Mouse (Mus musculus): ENCODE measurements at regions not wholly inside any gene's neighbourhood (a gene's known extent, or its start where the extent isn't known, plus 50 kb on each side); places are given as distances from the start of the nearest gene placed in this dataset.

DNA sequence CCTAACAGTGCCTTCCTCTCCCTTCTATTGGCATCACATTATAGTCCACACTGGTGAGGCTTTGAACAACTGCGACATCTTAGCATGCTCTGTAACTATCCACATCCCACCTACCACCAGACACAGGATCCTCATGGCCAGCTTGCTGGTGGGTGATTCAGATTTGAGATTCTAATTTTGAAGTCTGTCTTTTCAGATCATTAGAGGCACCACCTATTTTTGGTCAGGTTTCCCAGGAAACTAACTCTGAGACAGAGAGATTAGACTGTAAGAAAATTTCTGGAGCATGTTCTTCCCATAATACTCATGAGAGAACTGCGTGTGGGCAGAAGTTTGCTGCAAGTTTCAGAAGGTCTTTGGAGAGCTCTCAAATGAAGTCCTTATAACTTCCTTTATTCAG is 400.8 kb upstream of the Fbxo33 start:
- DNase-seq = no peak
- intact Hi-C loops (cut with DNase I; ENCODE audit: low total_unique reads) = no loop called here

DNA sequence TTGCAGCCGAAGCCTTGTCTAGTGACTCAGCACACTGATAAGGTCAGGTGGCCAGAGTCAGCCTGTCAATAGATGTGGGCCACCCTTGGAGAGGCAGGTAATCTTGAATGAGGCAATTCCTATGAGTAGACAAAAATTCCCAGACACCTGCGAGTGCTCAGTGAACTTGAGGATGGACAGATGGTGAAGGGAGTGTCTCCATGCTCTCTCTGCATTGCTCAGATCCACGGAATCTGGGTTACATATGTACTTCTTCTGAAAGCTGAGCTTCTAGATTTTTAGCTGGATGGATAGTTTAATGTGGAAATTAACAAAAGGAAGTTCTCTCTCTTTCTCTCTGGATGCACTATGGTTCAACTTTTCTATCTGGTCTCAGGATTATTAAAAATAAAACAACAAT is 396.6 kb upstream of the Fbxo33 start:
- intact Hi-C loops (cut with DNase I; ENCODE audit: low total_unique reads) = no loop called here
- DNase-seq = no peak

DNA sequence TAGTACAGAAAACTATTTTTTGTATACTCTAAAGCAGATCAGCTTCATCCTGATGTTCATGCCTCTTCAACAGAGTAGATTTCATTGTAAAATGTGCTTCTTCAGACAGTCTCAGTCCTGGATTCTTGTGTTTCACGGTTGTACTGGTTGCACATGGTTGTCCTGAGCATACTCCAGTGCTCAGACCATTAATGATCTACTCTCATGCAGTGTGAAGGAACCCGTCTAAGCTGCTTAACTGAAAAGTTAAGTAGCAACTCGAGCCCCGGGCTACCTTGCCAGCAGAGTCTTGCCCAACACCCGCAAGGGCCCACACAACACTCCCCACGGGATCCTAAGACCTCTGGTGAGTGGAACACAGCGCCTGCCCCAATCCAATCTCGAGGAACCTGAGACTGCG is 380.3 kb upstream of the Fbxo33 start:
- no peak for DNase-seq
- intact Hi-C loops (cut with DNase I; ENCODE audit: low total_unique reads) = no loop called here

DNA sequence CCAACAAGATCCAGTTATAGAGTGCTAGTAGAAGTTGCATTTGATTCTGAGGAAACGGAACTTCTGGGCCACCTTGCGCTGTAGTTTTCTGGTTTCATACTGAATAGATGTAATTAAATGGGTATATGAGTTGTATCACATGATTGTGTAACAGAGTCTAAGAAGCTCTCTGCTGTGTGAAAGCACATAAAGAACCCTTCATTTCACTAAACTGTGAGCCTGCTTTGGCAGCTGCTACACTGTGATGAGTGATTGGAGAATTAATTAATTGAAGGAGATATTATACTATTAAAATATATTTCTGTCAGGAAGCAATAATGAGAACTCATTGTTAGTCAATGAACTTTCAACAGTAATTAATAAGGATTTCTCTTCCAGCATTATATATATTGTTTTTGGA is 369.8 kb upstream of the Fbxo33 start:
- DNase-seq = no peak

DNA sequence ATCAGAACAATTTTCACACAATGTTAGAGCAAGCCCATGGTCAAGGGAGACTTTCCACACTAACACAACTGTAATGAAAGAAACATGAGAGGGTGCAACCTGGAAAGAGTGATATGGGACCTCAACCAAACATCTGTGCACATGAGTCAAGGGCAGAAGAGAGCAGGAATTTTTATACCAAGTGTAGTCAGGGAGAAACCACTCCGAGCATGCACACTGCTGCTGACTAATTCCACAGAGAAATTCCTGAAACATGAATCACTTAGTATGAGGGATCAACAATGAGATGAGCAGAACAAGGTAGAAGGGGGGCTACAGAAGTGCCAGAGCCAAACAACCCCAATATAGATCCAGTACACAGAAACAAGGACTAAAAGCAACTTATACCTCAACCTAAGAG is 363.1 kb upstream of the Fbxo33 start:
- DNase-seq = no peak
- intact Hi-C loops (cut with DNase I; ENCODE audit: low total_unique reads) = no loop called here

More for the DNA sequence above, 369.8 kb upstream of the Fbxo33 start:
- intact Hi-C loops (cut with DNase I; ENCODE audit: low total_unique reads) = no loop called here

DNA sequence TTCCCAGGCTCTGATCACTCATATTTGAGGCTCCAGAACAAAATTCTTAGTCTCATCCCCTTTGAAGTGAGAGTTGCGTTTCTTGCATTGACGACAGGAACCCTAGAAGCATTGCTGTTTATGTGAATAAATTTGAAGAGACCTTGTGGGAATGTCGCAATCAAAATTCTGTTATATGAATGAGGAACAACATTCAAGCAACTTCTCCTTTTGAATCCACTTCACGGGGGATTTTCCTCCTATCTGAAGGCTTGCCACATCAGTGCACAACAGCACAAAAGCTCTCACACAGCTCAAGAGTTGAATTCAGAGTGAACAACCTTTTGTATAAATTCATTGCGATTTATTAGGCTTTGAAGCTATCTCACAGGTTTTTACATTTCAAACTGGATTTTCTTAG is 360.2 kb upstream of the Fbxo33 start:
- DNase-seq = no peak
- intact Hi-C loops (cut with DNase I; ENCODE audit: low total_unique reads) = no loop called here

DNA sequence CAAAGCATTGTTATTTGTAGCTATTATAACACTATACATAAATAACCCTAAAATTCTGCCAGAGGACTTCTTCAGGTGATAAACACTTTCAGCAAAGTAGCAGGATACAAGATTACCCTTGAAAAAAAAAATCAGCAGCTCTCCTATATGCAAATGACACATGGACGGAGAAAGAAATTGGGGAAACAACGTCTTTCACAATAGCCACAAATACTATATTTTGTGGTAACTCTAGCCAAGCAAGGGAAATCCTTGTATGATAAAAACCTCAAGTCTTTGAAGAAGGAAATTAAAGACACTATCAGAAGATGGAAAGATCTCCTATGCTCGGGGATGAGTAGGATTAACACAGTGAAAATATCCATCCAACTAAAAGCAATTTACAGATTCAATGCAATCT is 344.4 kb upstream of the Fbxo33 start:
- DNase-seq = no peak
- intact Hi-C loops (cut with DNase I; ENCODE audit: low total_unique reads) = no loop called here

DNA sequence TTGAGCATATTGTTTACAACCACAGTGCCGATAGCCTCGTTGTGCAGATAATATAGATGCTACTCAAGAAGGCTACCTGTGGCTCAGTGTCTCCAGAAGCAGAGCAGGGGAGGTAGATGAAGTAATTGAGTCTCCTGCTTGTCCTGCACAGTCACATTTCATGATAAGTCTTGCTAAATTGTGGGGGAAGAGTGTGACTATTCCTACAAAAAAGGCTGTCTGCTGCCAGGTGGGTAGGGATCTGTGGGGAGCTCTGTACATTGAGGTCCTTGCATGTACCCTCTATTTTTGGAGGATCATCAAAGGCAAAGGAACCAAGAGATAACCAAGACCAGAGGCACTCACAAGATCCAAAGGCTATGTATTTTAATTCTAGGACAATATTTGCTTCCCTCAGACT is 320.3 kb upstream of the Fbxo33 start:
- no peak for DNase-seq
- intact Hi-C loops (cut with DNase I; ENCODE audit: low total_unique reads) = no loop called here

DNA sequence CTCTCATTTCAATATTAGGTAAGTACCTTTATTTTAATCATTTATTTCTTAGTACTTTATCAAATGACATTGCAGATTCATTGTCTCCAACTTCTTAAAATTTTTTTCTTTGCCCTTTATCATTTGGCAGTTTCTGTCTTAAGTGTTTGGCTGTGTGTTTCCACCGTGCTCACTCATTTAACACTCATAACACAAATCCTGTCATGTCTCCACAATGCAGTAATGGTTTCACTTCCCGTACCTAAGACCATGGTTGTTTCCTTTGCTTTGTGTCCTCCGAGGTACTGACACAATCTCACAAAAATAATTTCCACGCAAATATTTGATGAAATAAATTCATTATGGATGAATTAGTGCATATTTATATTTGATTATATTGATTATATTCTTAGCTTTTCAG is 311.0 kb upstream of the Fbxo33 start:
- no peak for DNase-seq
- intact Hi-C loops (cut with DNase I; ENCODE audit: low total_unique reads) = no loop called here

DNA sequence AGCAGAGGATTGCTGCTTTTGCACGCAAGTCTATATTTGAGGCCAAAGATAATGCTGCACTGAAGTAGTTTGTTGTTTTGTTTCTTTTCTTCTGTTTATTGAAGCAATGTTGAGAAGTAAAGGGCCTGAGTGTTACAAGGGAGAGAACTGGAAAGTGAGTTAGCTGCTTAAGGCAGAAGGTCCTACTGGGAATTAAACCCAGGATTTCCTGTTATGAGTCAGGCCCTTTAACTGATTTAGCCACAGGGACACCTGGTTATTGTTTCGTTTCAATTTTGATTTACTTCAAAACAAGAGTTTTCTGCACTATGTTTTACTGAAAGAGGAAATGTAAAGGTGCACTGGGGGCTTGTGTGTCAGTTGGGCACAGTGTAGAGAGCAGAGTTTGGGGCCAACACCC is 303.8 kb upstream of the Fbxo33 start:
- no peak for DNase-seq
- intact Hi-C loops (cut with DNase I; ENCODE audit: low total_unique reads) = no loop called here

DNA sequence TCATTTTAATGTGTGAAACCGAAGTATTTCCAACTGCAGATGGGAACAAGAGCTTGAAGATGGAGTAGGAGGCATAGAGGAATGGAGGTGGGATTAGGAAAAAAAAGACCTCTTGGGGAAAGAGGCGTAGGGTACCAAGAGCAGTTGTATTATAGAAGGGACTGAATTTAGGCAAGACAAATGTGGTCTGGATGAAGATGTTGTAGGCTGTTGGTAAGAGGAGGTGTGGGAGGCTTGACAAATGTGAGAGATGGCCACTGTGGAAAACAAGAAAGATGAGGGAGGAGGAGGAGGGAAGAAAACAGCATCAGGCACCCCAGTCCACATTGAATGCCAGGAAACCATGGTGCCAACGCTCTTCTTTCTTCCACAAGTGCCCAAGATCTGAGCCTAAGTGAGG is 302.4 kb upstream of the Fbxo33 start:
- no peak for DNase-seq
- intact Hi-C loops (cut with DNase I; ENCODE audit: low total_unique reads) = no loop called here

DNA sequence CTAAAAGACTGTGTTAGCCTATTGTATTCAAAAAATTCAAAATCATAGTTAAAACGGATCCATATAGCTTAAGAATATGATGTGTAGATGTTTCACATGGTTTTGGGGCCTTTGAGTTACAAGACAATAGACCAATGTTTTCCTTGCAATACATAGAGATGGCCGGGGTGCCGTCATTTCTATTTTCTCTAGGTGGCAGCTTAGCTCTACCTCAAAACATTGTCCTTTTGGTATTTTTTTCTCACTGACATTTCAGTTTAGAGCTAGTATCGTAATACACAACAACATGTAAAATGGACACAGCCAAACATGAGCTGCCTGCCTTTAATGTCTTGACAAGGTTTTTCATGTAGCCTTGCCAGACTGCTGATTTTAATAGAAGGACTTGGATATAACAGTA is 290.3 kb upstream of the Fbxo33 start:
- DNase-seq = no peak
- intact Hi-C loops (cut with DNase I; ENCODE audit: low total_unique reads) = no loop called here

DNA sequence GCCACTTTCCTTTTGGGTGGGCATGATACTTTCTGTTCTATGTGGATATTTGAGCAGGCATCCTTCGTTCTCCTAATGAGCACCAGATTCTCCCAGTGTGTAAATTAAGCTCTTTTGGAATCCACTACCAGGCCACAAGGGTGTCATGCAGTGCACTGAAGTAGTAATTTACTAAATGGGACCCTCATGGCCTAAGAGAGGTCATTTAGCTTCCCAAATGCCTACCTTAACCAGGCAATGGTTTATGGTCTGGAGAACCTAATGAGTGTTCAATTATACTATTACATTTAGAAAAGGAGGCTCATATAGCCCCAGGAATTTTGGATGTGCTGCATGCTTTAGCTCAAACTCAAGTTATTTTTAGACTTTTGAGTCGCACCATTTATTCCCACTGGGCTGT is 289.6 kb upstream of the Fbxo33 start:
- intact Hi-C loops (cut with DNase I; ENCODE audit: low total_unique reads) = no loop called here
- no peak for DNase-seq

DNA sequence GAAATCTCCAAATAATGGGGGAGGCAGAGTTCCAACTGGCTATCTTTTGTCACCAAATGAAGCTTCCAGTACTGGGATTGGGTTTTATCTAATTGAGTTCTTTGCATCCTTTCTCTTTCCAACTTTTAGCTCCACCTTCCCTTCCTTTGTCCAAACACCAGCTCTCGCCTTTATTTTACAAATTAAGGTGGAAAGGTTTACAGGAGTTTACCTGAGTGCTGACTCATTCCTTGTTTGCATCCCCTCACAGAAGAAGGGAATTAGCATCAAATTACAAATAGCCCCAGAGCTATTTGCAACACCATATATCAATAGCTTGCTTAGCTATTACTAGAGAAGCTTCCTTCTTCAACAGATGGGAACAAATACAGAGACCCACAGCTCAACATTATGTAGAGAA is 287.9 kb upstream of the Fbxo33 start:
- intact Hi-C loops (cut with DNase I; ENCODE audit: low total_unique reads) = no loop called here
- DNase-seq = no peak

DNA sequence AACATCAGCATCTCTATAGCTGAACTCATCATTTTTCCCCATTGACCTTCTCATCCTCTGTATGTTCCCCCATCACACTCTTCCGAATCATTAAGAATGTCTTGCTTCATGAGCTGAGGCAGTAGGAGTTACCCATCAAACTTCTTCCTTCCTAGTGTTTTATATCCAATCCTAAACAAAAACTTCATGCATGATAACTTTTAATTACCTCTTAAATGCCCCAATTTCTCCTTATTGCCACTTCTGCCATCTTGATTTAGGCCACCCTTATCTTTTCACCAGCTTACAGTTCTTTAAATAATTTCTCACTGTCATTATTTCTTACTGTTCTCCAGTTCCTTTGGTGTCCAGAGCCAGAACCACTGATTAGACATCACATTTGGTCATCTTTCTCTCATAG is 277.9 kb upstream of the Fbxo33 start:
- intact Hi-C loops (cut with DNase I; ENCODE audit: low total_unique reads) = no loop called here
- no peak for DNase-seq

DNA sequence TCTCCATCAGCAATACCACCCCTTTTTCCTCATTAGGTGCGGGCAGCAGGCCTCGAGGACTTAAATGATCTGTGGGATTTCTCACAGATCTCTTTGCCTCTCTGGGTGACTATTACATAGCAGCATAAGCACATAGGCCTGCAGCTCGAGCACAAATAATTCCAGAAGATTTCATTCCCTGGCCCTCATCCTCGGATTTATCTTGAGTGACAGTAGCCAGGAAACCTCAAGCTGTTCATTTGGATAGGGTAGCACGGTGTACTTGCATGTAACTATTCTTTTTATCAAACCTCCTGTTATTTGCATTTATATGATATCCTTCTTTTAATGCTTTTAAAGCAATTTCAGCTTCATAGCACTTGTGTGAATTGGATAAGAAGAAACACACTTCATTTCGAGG is 268.5 kb upstream of the Fbxo33 start:
- no peak for DNase-seq
- intact Hi-C loops (cut with DNase I; ENCODE audit: low total_unique reads) = no loop called here

DNA sequence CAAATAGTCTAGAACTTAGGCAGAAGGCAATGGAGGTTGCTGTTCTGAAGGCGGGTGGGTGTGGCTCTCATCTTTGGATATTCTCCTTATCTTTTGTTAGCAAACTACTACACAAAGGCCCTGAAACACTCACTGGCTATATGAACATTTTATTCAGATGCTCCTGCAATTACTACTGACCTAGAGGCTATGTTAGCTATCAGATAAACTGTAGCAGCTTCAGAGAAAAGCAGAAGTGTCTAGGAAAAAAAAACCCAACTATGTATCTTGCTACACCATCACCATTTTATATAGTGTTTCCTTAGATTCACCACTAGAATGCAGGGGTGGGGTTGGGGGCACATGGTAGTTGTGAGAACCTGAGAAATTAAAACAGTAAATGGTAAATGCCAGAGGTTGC is 268.0 kb upstream of the Fbxo33 start:
- no peak for DNase-seq
- intact Hi-C loops (cut with DNase I; ENCODE audit: low total_unique reads) = no loop called here

DNA sequence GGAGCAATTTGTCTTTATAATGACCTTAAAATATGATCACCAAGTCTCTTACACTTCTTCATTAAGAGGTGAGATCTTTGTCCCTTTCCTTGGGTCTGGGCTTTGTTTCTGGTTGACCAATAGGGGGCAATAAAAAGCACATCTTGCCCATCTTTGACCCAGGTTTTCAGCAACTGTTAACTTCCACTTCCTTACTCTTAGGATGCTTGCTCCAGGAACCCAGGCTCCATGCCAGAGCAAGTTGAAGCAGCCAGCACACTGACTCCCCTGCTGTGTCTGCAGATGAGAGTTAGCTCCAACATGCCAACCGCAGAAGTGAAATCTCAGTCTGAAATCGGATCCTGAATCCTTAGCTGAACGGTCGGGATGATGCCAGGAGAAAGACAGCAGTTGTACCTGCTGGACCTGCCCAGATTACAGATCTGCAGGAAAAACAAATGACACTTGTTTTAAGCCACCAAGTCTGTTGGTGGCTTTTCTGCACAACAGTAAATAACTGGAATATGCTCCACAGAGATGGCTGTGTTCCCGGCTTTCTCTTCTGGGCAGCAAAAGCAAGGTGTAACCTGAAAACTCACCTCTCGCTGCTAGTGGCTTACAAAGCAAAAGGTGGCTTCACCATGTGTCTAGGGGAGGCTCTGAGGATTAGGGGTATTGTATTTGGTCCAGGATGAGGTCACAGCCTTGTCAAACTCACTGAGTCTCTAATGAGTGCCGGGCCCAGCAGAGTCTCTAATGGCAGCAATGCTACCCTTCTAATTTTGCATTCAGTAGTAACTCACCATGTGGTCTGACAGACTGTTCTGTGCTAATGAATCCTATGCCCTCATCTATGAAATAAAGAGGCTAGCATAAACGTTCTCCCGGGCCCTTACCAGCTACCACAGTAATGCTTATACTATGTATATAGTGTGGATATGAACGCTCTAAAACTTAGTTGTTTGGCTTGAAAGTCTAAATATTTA is 241.8 kb upstream of the Fbxo33 start:
- intact Hi-C loops (cut with DNase I; ENCODE audit: low total_unique reads) = no loop called here
- no peak for DNase-seq

DNA sequence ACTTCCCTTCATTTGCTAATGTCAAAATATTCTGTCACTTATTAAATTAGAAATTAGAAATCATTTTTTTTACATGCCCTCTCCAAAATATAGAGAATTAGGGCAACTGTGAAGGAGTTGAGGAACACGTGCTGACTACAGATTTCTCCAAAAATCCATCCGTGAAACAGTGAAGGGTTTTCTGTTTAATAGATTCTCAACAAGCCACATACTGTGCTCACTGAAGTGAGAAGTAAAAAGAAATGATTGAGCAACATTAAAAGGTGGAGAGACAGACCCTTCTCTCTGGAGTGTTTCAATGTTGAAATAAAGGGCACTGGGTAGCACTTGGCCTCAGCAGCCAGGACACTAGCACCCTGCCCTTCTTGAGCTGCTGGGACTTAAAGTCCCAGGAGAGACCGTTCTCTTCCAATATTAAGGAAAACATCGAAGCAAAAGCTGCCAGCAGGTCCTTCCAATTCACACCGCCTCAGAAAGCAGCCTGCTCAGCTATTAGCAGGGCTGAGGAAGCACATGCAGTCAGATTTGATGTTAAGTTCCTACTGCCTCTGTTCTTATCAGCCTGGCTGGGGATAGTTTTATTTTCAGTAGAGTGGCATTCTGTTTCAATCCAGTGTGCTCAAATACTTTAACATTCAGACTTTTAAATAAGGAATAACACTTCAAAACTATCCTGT is 236.8 kb upstream of the Fbxo33 start:
- intact Hi-C loops (cut with DNase I; ENCODE audit: low total_unique reads) = no loop called here
- no peak for DNase-seq

DNA sequence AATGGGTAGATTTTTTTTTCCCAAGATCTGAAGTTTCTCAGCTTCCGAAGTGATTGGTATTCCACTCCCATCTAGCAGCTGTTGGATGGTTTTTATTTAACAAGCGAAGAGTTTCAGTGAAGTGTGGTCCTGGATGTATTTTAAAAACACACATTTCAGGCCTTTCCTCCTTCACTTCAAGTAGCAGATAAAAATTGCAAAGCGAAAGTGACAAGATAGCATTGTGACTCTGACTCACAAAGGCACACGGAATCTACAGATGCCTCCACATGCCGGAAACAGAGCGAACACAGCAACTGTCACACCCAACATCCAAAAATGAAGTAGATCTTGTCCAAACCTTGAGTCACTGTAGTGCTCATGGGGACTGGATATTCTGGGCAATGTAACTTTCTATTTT is 195.5 kb upstream of the Fbxo33 start:
- intact Hi-C loops (cut with DNase I; ENCODE audit: low total_unique reads) = no loop called here
- no peak for DNase-seq

DNA sequence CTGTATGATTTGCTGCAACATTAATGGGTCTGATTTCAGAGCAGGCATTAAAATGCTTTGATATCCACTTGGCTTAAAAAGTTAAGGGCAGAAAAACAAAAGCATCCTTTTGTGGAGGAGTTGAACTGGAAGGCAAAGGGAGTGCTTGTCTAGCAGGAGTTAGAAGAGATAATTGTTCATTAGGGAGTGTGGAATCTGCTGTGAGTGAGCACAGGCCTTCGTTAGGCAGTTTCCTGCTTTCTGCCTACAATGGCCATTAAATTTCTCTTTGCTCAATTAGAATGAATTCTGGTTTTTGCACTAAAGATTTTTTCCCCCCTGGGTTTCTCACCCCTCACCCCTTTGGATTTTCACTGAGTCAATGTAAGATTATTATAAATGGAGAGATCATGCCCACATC is 192.0 kb upstream of the Fbxo33 start:
- intact Hi-C loops (cut with DNase I; ENCODE audit: low total_unique reads) = no loop called here
- no peak for DNase-seq

All from gastrocnemius, postnatal 14 days (tissue).